Mouse (Mus musculus) C2C12 (cell line): ENCODE data around the gene Klhl26.

Source experiments
- CEBPB ChIP-seq: IDR thresholded peaks from one replicate; pipeline ENCODE4 v1.6.1; 2011; ENCODE audit warnings: low read depth, mild to moderate bottlenecking, control low read depth, moderate library complexity
- CTCF ChIP-seq: IDR thresholded peaks from one replicate; pipeline ENCODE4 v1.5.1; 2011; ENCODE audit not compliant: control insufficient read depth, insufficient read depth, insufficient read length
- FOSL1 ChIP-seq: IDR thresholded peaks from one replicate; pipeline ENCODE4 v1.8.0; 2011; ENCODE audit warnings: mild to moderate bottlenecking, low read length; ENCODE audit not compliant: poor library complexity, insufficient read depth, severe bottlenecking
- MAX ChIP-seq: IDR thresholded peaks from one replicate; pipeline ENCODE4 v1.6.1; 2011; ENCODE audit warnings: mild to moderate bottlenecking, control low read depth
- MYOD1 ChIP-seq: IDR thresholded peaks from one replicate; pipeline ENCODE4 v1.6.1; 2011; ENCODE audit warnings: low read depth; ENCODE audit not compliant: control insufficient read depth, insufficient read length
- MYOG ChIP-seq: IDR thresholded peaks from one replicate; pipeline ENCODE4 v1.6.1; 2011; ENCODE audit not compliant: control insufficient read depth, insufficient read length; ENCODE audit errors: extremely low read depth
- USF1 ChIP-seq: IDR thresholded peaks from one replicate; pipeline ENCODE4 v1.6.1; 2011; ENCODE audit warnings: low read depth, mild to moderate bottlenecking, control low read depth, moderate library complexity

DNA sequence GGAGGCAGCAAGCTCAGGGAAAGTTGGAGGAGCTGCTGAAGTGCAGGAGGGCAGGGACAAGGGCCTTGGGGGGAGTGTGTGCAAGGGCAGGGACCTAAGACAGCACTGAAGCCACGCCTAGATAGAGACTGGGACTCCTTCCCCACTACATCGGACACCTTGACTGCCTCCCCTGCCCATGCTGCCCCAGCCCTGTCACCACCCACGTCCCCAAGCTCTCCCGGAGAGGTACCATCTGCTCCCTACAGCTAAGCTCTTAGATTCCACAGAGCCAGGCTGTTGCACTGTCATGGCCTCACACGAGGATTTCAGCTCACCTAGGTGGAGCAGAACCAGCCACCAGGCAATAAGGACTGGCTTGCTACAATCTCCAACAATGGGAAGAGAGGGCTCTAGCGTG is 59.8 kb downstream of the Klhl26 start:
- TF ChIP-seq CTCF: no peak
- no peak for TF ChIP-seq MAX
- no peak for TF ChIP-seq USF1
- TF ChIP-seq MYOD1: no peak
- TF ChIP-seq CEBPB: no peak
- no peak for TF ChIP-seq MYOG
- no peak for TF ChIP-seq FOSL1
